Mouse (Mus musculus) myocyte (in vitro differentiated cells): ENCODE results near the gene Tuba3b. TPM values are rescaled to one million over a fixed set of nuclear protein-coding genes. Genes with fewer than 3 reads are reported as not detected.

Source experiments
- H3K27me3 ChIP-seq: one replicate; pipeline ENCODE4 v1.6.1; 2011; ENCODE audit not compliant: control insufficient read depth, insufficient read depth, insufficient read length
- H3K36me3 ChIP-seq: one replicate; pipeline ENCODE4 v1.6.1; 2011; ENCODE audit not compliant: control insufficient read depth, insufficient read depth
- H3K4me2 ChIP-seq: one replicate; pipeline ENCODE4 v1.6.1; 2011; ENCODE audit warnings: low read depth, control low read depth
- H3K4me3 ChIP-seq: one replicate; pipeline ENCODE4 v1.5.1; 2011; ENCODE audit warnings: mild to moderate bottlenecking, control low read depth, moderate library complexity
- H3K79me2 ChIP-seq: one replicate; pipeline ENCODE4 v1.6.1; 2011; ENCODE audit not compliant: control insufficient read depth, insufficient read depth
- H3ac ChIP-seq: one replicate; pipeline ENCODE4 v1.6.1; 2011; ENCODE audit not compliant: control insufficient read depth, insufficient read length
- CEBPB ChIP-seq: IDR thresholded peaks from 2 replicates; pipeline ENCODE4 v1.6.1; 2011; ENCODE audit warnings: mild to moderate bottlenecking, moderate library complexity; ENCODE audit not compliant: poor library complexity, insufficient read depth, severe bottlenecking
- E2F4 ChIP-seq: IDR thresholded peaks from one replicate; pipeline ENCODE4 v1.6.1; 2011; ENCODE audit warnings: mild to moderate bottlenecking, control low read depth, moderate library complexity; ENCODE audit not compliant: insufficient read depth
- MAX ChIP-seq: IDR thresholded peaks from one replicate; pipeline ENCODE4 v1.6.1; 2011; ENCODE audit warnings: low read depth, mild to moderate bottlenecking, control low read depth
- MYOD1 ChIP-seq, 3 experiments: IDR thresholded peaks; one replicate each; pipeline ENCODE4 v1.6.1; 2011; ENCODE audit warnings: control low read depth in 2 of 3, low read depth in 2 of 3, mild to moderate bottlenecking in 2 of 3, moderate library complexity in 1 of 3; ENCODE audit not compliant: insufficient read length in 2 of 3, control insufficient read depth in 1 of 3
- MYOG ChIP-seq, 3 experiments: IDR thresholded peaks; one replicate each; pipeline ENCODE4 v1.6.1; 2011; ENCODE audit warnings: control low read depth in 2 of 3, low read depth in 2 of 3, mild to moderate bottlenecking in 2 of 3; ENCODE audit not compliant: insufficient read length in 2 of 3, control insufficient read depth in 1 of 3, insufficient read depth in 1 of 3
- POLR2A ChIP-seq: IDR thresholded peaks from one replicate; pipeline ENCODE4 v1.6.1; 2011; ENCODE audit warnings: low read depth, mild to moderate bottlenecking, control low read depth, moderate library complexity; ENCODE audit not compliant: insufficient read length
- POLR2AphosphoS2 ChIP-seq: IDR thresholded peaks from one replicate; pipeline ENCODE4 v1.6.1; 2011; ENCODE audit warnings: low read depth, control low read depth; ENCODE audit not compliant: insufficient read length
- REST ChIP-seq: IDR thresholded peaks from one replicate; pipeline ENCODE4 v1.6.1; 2011; ENCODE audit warnings: mild to moderate bottlenecking, control low read depth, moderate library complexity; ENCODE audit not compliant: insufficient read depth, insufficient read length
- SRF ChIP-seq: IDR thresholded peaks from one replicate; pipeline ENCODE4 v1.6.1; 2011; ENCODE audit warnings: low read depth; ENCODE audit not compliant: control insufficient read depth, insufficient read length
- TCF12 ChIP-seq: IDR thresholded peaks from one replicate; pipeline ENCODE4 v1.6.1; 2011; ENCODE audit warnings: mild to moderate bottlenecking, control low read depth; ENCODE audit not compliant: poor library complexity, insufficient read depth, severe bottlenecking
- TCF3 ChIP-seq: IDR thresholded peaks from one replicate; pipeline ENCODE4 v1.6.1; 2011; ENCODE audit warnings: low read depth, control low read depth; ENCODE audit not compliant: insufficient read length
- USF1 ChIP-seq: IDR thresholded peaks from one replicate; pipeline ENCODE4 v1.6.1; 2011; ENCODE audit warnings: low read depth, mild to moderate bottlenecking, control low read depth, moderate library complexity
- polyA plus RNA-seq: library from polyadenylated mRNA; unstranded; fragments of >200 nt; fragmentation: generic; extraction: Trizol; gene quantifications from one replicate; pipeline ENCODE4 v1.2.1, GENCODE M21; 2012; ENCODE audit warnings: missing spikeins

The Tuba3b gene
- polyA plus RNA-seq, 1 experiment, result not detected

DNA sequence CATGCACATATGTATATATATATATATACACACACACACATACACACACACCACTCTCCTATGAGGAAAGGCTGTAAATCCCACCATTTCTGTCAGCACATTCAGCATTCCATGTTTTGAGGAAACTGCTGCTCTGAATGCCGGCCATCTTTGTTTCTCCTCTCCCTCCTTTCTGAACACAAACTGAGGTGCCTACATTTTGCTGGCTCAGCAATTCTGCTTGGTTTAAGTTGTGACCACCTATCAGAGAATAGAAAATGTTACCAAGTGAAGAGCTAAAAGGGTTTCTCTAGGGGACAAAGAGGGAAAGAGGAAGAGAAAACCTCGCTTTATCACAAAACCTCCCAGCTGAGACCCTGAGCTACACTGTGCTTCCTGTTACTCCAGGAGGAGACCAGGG is 18.9 kb downstream of the Tuba3b start:
- Histone ChIP-seq H3K4me2 (no peak overlapping the region), H3K36me3 (no peaks in the 10 kb centered on the region), H3ac (no peak overlapping the region), H3K79me2 (no peaks in the 10 kb centered on the region), H3K4me3 (no peak overlapping the region), H3K27me3 (no peaks in the 10 kb centered on the region)
- no peak for TF ChIP-seq CEBPB
- no peak for TF ChIP-seq TCF3

DNA sequence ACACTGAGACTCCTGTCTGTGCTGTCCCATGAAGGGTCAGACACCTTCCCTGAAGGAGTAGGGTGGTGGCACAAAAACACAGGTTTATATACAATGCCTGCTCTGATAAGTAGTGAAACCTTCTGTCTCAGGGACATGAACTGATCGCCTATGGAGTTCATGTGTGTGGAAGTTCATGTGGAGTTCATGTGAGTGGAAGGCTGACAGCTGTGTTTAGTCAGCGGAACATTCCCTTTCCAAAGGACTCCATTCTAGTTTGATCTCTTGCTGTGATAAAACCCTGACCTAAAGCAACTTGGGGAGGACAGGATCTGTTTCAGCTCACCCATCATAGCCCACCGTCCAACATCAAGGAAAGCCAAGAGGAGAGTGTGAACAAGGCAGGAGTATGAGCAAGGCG is 21.1 kb downstream of the Tuba3b start:
- Histone ChIP-seq H3K27me3 (no peaks in the 10 kb centered on the region), H3ac (no peak overlapping the region), H3K79me2 (no peaks in the 10 kb centered on the region), H3K36me3 (no peaks in the 10 kb centered on the region), H3K4me2 (no peak overlapping the region), H3K4me3 (no peak overlapping the region)
- TF ChIP-seq MYOG (IDR thresholded peaks at IDR 0.05; ENCODE audit: control insufficient read depth in 1 of 3, insufficient read depth in 1 of 3, insufficient read length in 2 of 3, low read depth in 2 of 3) (no peak), E2F4 (no peak), USF1 (no peak), SRF (no peak), REST (no peak), POLR2A (no peak), POLR2AphosphoS2 (no peak), MYOD1 (IDR thresholded peaks at IDR 0.05; ENCODE audit: control insufficient read depth in 1 of 3, insufficient read length in 2 of 3, low read depth in 2 of 3) (no peak)

DNA sequence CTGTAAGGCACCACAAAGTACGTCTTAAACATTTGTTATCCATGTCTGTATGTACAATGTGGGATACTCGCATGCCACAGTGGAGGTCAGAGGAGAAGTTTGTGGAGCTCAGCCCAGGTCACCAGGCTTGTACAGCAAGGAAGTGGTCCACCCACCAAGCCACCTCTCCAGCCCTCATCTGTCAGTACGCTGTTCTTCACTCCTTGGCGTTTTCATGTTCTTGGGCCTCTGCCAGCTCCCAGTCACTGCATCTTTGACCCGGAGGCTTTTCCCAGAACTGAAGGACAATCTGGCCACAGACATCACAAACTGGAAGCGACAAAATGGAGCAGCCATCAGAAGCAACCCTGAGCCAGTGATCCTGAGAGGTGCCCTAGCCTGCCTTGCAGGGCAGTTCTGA is 22.7 kb downstream of the Tuba3b start:
- TF ChIP-seq TCF12, result no peak
- TF ChIP-seq USF1, result no peak
- TF ChIP-seq POLR2AphosphoS2, result no peak
- TF ChIP-seq SRF, result no peak
- no peak overlapping the region for H3ac ChIP-seq
- H3K36me3 ChIP-seq, result no peaks in the 10 kb centered on the region
- H3K4me2 ChIP-seq, result no peak overlapping the region
- H3K27me3 ChIP-seq, result no peaks in the 10 kb centered on the region
- no peak overlapping the region for H3K4me3 ChIP-seq
- H3K79me2 ChIP-seq, result no peaks in the 10 kb centered on the region

DNA sequence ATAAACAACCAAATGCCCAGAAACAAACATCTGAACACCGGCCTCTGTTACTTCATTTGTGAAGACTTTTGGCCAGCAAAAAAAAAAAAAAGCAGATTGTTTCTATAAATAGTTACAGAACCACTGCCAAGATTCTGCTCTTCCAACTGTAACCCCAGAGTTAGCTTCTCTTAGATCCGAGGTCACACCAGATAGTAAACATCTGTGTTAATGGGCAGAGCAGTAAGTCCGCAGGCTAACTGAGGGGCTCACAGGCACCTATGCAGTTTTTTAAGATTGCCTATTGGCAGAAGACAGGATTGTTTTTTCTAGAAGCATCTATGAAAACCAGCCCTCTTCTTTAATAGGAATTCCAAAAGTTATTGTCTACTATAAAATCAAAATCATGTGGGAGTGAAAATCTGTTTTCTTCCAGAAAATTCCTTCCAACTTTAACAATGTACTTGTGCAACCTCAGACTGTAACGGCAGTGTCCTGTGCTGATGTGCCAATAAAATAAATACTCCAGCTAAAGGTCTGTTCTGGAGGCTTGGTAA is 25.5 kb downstream of the Tuba3b start:
- Histone ChIP-seq H3K79me2 (no peaks in the 10 kb centered on the region), H3ac (no peak overlapping the region), H3K27me3 (no peaks in the 10 kb centered on the region), H3K4me2 (no peak overlapping the region), H3K4me3 (no peak overlapping the region), H3K36me3 (no peaks in the 10 kb centered on the region)
- no peak for TF ChIP-seq REST
- TF ChIP-seq CEBPB, result no peak
- TF ChIP-seq TCF12, result no peak
- TF ChIP-seq MYOD1 (IDR thresholded peaks at IDR 0.05; ENCODE audit: control insufficient read depth in 1 of 3, insufficient read length in 2 of 3, low read depth in 2 of 3), result no peak
- TF ChIP-seq POLR2A, result no peak
- no peak for TF ChIP-seq TCF3
- no peak for TF ChIP-seq MYOG (IDR thresholded peaks at IDR 0.05; ENCODE audit: control insufficient read depth in 1 of 3, insufficient read depth in 1 of 3, insufficient read length in 2 of 3, low read depth in 2 of 3)
- TF ChIP-seq MAX, result no peak

DNA sequence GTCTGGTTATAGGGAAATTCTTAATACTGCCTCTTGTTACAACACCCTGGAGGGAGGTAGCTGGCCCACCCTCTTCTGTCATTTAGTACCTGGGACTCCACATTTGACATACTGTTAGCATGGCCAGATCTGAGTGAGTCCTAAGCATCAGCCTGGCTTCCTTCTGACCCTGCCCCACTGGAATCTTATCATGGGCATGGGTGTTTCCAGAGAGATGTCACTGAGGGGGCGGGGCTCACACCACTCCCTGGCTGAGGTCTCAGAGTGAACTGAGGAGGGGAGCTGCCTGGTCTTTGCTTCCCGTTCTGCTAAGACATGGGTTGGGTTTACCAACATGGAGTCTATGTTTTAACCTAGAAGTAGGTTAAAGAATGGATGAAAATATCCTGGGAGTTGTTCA is 36.4 kb downstream of the Tuba3b start:
- Histone ChIP-seq H3K4me2 (no peak overlapping the region), H3ac (no peak overlapping the region), H3K4me3 (no peak overlapping the region), H3K27me3 (no peaks in the 10 kb centered on the region), H3K36me3 (no peaks in the 10 kb centered on the region), H3K79me2 (no peaks in the 10 kb centered on the region)
- TF ChIP-seq POLR2AphosphoS2, result no peak
- no peak for TF ChIP-seq MYOD1 (IDR thresholded peaks at IDR 0.05; ENCODE audit: control insufficient read depth in 1 of 3, insufficient read length in 2 of 3, low read depth in 2 of 3)
- TF ChIP-seq POLR2A, result no peak

DNA sequence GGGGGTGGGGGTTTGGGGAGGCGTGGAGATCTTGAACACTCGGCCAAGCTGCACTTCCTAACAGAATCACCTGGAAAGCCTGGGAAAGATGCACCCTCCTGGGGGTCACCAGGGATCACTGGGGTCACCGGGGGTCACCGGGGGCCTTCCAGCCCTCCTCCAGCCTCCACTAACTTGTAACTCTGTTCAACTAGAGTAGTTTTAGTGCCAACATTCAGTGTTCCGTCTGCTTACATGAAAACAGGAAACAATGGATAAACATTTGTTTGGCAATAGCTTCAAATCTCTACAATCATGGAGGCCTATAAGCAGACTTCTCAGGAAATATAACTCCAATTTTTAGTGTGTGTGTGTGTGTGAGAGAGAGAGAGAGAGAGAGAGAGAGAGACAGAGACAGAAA is 37.4 kb downstream of the Tuba3b start:
- no peaks in the 10 kb centered on the region for H3K27me3 ChIP-seq

More for the DNA sequence above, 37.4 kb downstream of the Tuba3b start:
- Histone ChIP-seq H3K4me2 (no peak overlapping the region), H3K79me2 (no peaks in the 10 kb centered on the region), H3ac (no peak overlapping the region), H3K36me3 (no peaks in the 10 kb centered on the region), H3K4me3 (no peak overlapping the region)
- TF ChIP-seq E2F4 (no peak), SRF (no peak), REST (no peak), MYOG (IDR thresholded peaks at IDR 0.05; ENCODE audit: control insufficient read depth in 1 of 3, insufficient read depth in 1 of 3, insufficient read length in 2 of 3, low read depth in 2 of 3) (no peak), USF1 (no peak), MAX (no peak), TCF12 (no peak), POLR2AphosphoS2 (no peak), CEBPB (no peak), TCF3 (no peak), MYOD1 (IDR thresholded peaks at IDR 0.05; ENCODE audit: control insufficient read depth in 1 of 3, insufficient read length in 2 of 3, low read depth in 2 of 3) (no peak), POLR2A (no peak)
